Mouse (Mus musculus): ENCODE results near the gene Susd4.

DNA sequence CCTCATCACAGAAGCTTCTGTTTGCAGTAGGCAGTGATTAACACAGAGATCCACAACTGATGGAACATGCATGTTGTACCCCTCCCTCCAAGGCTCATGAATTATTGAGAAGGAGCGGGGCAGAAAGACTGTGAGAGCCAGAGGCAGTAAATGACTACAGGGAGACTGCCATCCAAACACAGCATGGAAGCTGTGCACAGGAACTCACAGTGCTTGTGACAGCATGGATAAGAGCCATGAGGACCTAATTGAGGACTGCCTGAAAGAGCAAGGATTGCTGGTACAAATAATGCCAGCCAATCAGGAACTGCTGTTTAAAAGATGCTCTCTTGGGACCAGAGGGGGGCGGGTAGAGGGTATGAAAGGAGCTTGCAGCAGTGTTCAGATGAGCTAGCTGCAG, 178.3 kb downstream of the Susd4 start:
- TF ChIP-seq CTCF (IDR thresholded peaks at IDR 0.05; ENCODE audit: insufficient read depth, low read depth, low read length): no peak
- no peak for TF ChIP-seq POLR2A (IDR thresholded peaks at IDR 0.05; ENCODE audit: insufficient read depth, low read depth, low read length)
